Mouse (Mus musculus) gastrocnemius, postnatal 14 days (tissue): Measurements from ENCODE around the gene Cd96. TPM values are rescaled to one million over a fixed set of nuclear protein-coding genes. Genes with fewer than 3 reads are reported as not detected.

Experiments used
- DNase-seq: peaks from one replicate; pipeline ENCODE4 v3.0.0; 2021; ENCODE audit warnings: mixed read lengths
- intact Hi-C: fragments of 180-260 bp; cut with DNase I; formaldehyde crosslinking; loops from one replicate; pipeline ENCODE4 v1.15.1; 2025; ENCODE audit warnings: low total_unique reads
- total RNA-seq, 2 experiments: library from RNA; stranded (reverse); gene quantifications; 2 replicates each; pipeline ENCODE4 v1.2.3; 2021

Cd96 gene
- total RNA-seq, 2 experiments from 2014 or later, result 0.09 TPM; not detected in 1

GRCm38 (mm10) chr16:45999374-46000191, 120.5 kb downstream of the Cd96 start:
- intact Hi-C loops, result no loop called here
- no peak for DNase-seq

GRCm38 (mm10) chr16:45998231-45998630, 121.8 kb downstream of the Cd96 start:
- no peak for DNase-seq
- intact Hi-C loops, result no loop called here

GRCm38 (mm10) chr16:45990901-45991676, 129.0 kb downstream of the Cd96 start:
- intact Hi-C loops, result no loop called here
- no peak for DNase-seq

GRCm38 (mm10) chr16:45986236-45986635, 133.8 kb downstream of the Cd96 start:
- intact Hi-C loops, result no loop called here

More at GRCm38 (mm10) chr16:45986236-45986635, 133.8 kb downstream of the Cd96 start:
- DNase-seq, result no peak

Other genes with a start within 250 kb of the Cd96 start
- 10 to 100 TPM; 17.3 to 19.3 TPM for gene Phldb2, start 166.7 kb downstream of the Cd96 start, total RNA-seq
- under 1 TPM; 0.33 to 0.43 TPM for gene Plcxd2, start 110.0 kb downstream of the Cd96 start, total RNA-seq
- gene Gm4737, start 34.8 kb upstream of the Cd96 start, total RNA-seq, result 10 to 100 TPM; 18.9 to 20.1 TPM